Mouse (Mus musculus) v-Abl transformed pro-B cells (cell line): ENCODE measurements around the gene Aldh3b1.

ENCODE experiments used
- in situ Hi-C, 2 experiments: fragments of 400-800 bp; cut with MboI; formaldehyde crosslinking; loops; one replicate each; pipeline ENCODE4 v1.15.1; 2025; ENCODE audit not compliant: unreplicated experiment in 2 of 2

Gene Aldh3b1

DNA sequence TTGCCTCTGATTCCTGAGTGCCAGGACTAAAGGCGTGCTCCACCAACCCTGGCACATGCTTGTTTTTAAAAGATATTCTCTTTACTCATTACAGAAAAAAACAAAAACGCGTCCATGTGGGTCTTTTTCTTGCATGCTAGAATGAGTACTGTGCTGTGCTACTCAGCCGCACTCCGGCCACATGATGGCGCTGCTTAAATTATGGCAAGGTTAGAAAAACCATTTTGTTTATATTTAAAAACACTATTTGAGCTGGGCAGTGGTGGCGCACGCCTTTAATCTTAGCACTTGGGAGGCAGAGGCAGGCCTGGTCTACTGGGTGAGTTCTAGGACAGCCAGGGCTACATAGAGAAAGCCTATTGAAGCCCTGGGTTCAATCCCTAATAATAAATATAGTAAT is 39.4 kb downstream of the Aldh3b1 start:
- in situ Hi-C loops = no loop called here

GRCm38 (mm10) chr19:3889096-3889495 is 40.5 kb downstream of the Aldh3b1 start:
- in situ Hi-C loops = loop anchor here (5.0 kb wide), 1 partner anchor 93 kb away; no protein-coding TSS in a partner anchor

DNA sequence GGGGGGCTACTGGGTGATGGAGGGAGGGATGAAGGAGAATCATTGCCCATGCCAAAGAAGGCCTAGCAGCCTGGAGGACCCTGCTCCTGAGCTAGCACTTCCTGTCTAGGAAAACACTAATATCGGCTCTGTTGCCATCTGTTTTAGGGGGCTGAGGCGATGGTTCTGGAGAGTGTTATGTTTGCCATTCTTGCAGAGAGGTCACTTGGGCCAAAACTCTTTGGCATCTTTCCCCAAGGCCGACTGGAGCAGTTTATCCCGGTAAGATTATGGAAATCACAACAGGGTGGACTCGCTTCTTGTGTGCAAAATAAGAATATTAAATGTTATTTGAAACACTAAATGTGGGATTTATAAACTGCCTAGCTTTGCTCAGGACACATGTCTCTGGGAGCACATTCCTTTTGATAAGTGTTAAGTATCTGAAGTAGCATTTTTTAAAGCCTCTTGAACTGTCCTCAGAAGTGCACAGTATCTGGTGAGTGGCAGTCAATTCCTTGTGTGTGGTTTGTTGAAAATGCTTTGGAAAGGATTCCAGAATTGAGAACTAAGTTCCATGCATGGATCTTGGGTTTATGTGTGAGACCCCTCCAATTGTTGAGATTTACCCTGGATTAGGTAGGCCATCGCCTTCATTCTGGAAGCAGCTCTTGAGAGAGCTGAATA is 45.1 kb downstream of the Aldh3b1 start:
- in situ Hi-C loops = no loop called here

DNA sequence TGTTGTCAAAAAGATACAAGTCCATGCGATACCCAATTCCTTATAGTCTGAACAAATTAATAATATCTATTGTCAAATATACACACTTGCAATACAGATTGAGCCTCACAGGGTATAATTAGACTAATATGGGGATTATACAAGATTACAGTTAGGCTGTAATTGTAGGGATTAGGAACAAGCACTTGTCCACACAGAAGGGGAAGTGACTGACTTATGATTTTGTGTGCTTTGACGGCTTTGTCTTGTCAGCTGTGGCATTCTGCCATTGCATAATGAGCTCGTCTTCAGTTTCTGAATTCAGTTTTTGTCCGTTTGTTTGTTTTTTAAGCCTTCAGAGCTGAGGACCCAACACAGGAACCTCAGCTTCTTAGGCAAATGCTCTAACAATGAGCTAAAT is 47.4 kb downstream of the Aldh3b1 start:
- in situ Hi-C loops = no loop called here

DNA sequence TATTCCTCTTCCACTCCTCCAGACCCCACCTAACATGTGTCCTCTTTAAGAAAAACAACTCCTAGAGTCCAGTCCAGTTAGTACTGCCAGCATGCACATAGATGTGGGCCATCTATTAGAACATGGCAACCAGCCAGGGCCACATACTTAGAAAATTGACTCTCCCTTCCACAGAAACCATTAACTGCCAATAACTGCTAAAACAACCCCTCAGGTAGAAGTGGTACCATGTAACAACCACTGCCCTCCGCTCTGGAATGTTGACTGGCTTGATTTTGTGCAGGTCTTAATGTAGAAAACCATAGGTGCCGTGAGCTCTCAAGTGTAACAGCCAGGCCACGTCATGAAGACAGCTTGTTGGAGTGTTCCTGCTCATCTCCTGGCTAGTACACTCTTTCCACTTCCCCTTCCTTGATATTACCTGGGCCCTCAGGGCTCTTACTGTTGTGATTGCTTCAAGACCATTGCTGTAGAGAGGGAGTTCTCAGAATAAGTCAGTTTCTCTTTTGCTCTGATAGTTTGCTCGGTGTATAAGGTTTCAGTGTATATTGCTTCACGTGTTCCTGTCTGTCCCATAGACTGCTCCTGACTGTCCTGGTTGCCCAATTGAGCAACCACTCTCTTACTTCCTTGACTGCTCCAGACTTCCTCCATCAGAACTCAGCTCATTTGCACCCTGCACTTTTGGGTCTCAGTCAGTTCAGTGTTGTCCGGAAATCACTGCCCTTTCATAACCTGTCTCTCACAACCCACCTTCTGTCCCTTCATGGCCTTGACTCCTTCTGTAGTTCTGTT is 49.4 kb downstream of the Aldh3b1 start:
- in situ Hi-C loops = no loop called here

GRCm38 (mm10) chr19:3875045-3875444 is 54.6 kb downstream of the Aldh3b1 start:
- in situ Hi-C loops = no loop called here

DNA sequence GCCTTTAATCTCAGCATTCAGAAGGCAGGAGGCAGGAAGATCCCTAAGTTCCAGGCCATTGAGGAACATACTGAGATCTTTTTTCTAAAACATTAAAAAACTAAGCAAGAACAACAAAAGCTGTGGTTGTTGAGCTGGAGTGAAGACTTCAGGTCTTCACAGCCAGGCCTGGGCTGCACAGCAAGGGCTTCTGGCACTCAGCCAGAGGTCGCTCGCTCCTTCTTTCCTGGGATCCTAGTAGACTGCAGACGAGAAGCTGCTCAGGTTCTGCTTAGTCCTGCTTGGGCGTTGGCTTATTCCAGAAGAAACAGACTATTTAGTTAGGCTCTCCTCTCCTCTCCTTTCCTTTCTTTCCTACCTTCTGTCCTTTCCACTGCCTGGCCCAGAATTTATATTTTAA is 57.2 kb downstream of the Aldh3b1 start:
- in situ Hi-C loops = no loop called here

DNA sequence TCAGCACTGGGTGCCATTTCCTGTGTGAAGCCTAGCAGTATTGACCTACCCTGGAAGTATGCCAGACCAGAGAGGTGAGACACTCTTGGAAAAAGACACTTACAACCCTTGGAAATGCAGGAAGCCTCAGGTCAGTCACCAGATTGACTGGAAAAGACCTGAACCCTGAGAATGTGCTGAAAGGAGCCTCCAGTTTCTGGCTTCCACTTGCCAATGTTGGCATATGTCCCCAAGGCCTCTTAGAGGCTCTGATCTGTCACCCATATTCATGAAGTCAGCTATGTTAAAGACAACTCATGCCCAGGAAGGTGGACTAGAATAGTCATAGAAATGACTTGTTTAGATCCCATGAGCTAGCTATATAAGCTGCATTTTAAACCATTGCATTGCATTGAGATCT is 58.1 kb downstream of the Aldh3b1 start:
- in situ Hi-C loops = no loop called here

- in situ Hi-C loops = no loop called here
Measured at GRCm38 (mm10) chr19:3868290-3868689, 61.3 kb downstream of the Aldh3b1 start.

DNA sequence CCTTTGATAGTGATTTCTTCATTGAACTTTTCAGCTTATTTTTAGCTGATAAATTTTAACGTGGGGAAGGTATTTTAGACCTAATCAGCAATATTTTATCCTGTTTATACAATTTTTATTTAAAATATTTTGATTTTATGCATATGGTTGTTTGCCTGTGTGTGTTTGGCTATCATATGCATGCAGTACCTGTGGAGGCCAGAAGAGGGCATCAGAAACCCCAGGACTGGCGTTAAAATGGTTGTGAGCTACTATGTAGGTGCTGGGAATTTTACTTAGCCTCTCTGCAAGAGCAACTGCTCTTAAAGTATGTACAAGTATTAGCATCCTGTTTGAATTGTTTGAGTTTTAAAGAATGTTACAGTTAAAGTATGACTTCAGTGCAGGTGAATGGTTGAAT is 64.6 kb downstream of the Aldh3b1 start:
- in situ Hi-C loops = no loop called here
